Mouse (Mus musculus) frontal cortex, postnatal 25 days (tissue): Measurements from ENCODE around the gene Gm21812.
"Not testable (repeated sequence)": the region's sequence is repeated elsewhere in the genome, so short reads cannot be mapped to it uniquely, and the experiment has no call there.

ENCODE experiments used
- DNase-seq, 2 experiments: peaks; one replicate each; pipeline ENCODE4 v3.0.0; 2022; ENCODE audit warnings: low spot score in 2 of 2

Gene Gm21812

GRCm38 (mm10) chrY:9347084-9347483 is at the start of gene Gm21812:
Gene Gm21812, minus strand, starts transcription at chrY:9347184.
- DNase-seq = not testable (repeated sequence)
